Mouse (Mus musculus): ENCODE results near the gene Fance. TPM values are rescaled to one million over a fixed set of nuclear protein-coding genes. Genes with fewer than 3 reads are reported as not detected.

Fance gene
- polyA plus RNA-seq, 1 experiment from 2014 or later: 18.5 TPM

GRCm38 (mm10) chr17:28287578-28287977, 25.7 kb upstream of the Fance start:
- H3K9me3 ChIP-seq (ENCODE audit: control insufficient read depth, low read length): no peaks in the 10 kb centered on the region
- DNase-seq (ENCODE audit: low spot score, missing footprints) (no peak), ATAC-seq (ENCODE audit: low FRiP score) (no peak)
- no peak overlapping the region for H3K4me2 ChIP-seq
- 83% methylated on average over 8 of the region's 8 CpGs for WGBS
- H3K36me3 ChIP-seq (ENCODE audit: control insufficient read depth, insufficient read depth, low read length): no peaks in the 10 kb centered on the region
- no peak overlapping the region for H3K4me3 ChIP-seq (ENCODE audit: low read depth, low read length)
- no peak overlapping the region for H3K9ac ChIP-seq (ENCODE audit: low read length)
- H3K4me1 ChIP-seq (ENCODE audit: control insufficient read depth, insufficient read depth, low read length): no peaks in the 10 kb centered on the region
- H3K27me3 ChIP-seq (ENCODE audit: control insufficient read depth, insufficient read depth, low read length): no peaks in the 10 kb centered on the region
- no peak overlapping the region for H3K27ac ChIP-seq (ENCODE audit: low read depth, low read length)

- H3K27me3 ChIP-seq (ENCODE audit: control insufficient read depth, insufficient read depth, low read length): no peaks in the 10 kb centered on the region
- DNase-seq (ENCODE audit: low spot score, missing footprints): no peak
Observed at GRCm38 (mm10) chr17:28287980-28288379, 25.3 kb upstream of the Fance start.

DNA sequence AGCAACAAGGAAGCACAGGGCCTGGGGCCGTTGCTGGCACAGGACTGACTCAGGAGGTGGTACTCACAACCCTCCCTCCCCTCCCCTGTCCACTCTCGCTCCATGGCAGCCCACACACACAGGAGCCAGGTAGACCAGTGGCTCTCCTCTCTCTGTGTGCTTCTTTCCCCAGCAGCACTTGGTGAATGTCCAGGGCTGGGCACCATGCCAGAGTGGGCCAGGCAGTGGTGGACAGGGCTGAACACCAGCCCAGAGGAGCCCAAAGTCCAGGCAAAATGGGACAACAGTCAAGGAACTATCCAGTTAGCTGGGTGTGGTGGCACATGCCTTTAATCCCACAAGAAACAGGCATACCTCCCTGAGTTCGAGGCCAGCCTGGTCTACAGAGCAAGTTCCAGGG, 23.1 kb upstream of the Fance start:
- Histone ChIP-seq H3K27ac (ENCODE audit: low read depth, low read length) (no peak overlapping the region), H3K9me3 (ENCODE audit: control insufficient read depth, low read length) (no peaks in the 10 kb centered on the region), H3K4me1 (ENCODE audit: control insufficient read depth, insufficient read depth, low read length) (peaks cover 3% of the 10 kb centered on the region; the same call in 1 of the 2 replicates), H3K4me3 (ENCODE audit: low read depth, low read length) (no peak overlapping the region), H3K36me3 (ENCODE audit: control insufficient read depth, insufficient read depth, low read length) (no peaks in the 10 kb centered on the region), H3K27me3 (ENCODE audit: control insufficient read depth, insufficient read depth, low read length) (no peaks in the 10 kb centered on the region), H3K4me2 (no peak overlapping the region), H3K9ac (ENCODE audit: low read length) (no peak overlapping the region)
- ATAC-seq (ENCODE audit: low FRiP score): no peak
- whole genome bisulfite sequencing: 73% methylated on average over 3 of the region's 3 CpGs
- DNase-seq (ENCODE audit: low spot score, missing footprints): no peak

More at GRCm38 (mm10) chr17:28287980-28288379, 25.3 kb upstream of the Fance start:
- H3K4me3 ChIP-seq (ENCODE audit: low read depth, low read length): no peak overlapping the region
- H3K27ac ChIP-seq (ENCODE audit: low read depth, low read length): no peak overlapping the region
- no peaks in the 10 kb centered on the region for H3K9me3 ChIP-seq (ENCODE audit: control insufficient read depth, low read length)
- no peak for ATAC-seq (ENCODE audit: low FRiP score)
- H3K4me1 ChIP-seq (ENCODE audit: control insufficient read depth, insufficient read depth, low read length): no peaks in the 10 kb centered on the region
- no peak overlapping the region for H3K9ac ChIP-seq (ENCODE audit: low read length)
- H3K36me3 ChIP-seq (ENCODE audit: control insufficient read depth, insufficient read depth, low read length): no peaks in the 10 kb centered on the region
- 76% methylated on average over 5 of the region's 5 CpGs for WGBS
- no peak overlapping the region for H3K4me2 ChIP-seq

GRCm38 (mm10) chr17:28290671-28291070, 22.6 kb upstream of the Fance start:
- H3K4me1 ChIP-seq (ENCODE audit: control insufficient read depth, insufficient read depth, low read length): peaks cover 3% of the 10 kb centered on the region; the same call in 1 of the 2 replicates
- no peak overlapping the region for H3K4me2 ChIP-seq
- no peaks in the 10 kb centered on the region for H3K36me3 ChIP-seq (ENCODE audit: control insufficient read depth, insufficient read depth, low read length)
- 82% methylated on average over 11 of the region's 11 CpGs for WGBS
- ATAC-seq (ENCODE audit: low FRiP score): no peak
- H3K9ac ChIP-seq (ENCODE audit: low read length): no peak overlapping the region
- no peak for DNase-seq (ENCODE audit: low spot score, missing footprints)
- no peak overlapping the region for H3K4me3 ChIP-seq (ENCODE audit: low read depth, low read length)
- no peaks in the 10 kb centered on the region for H3K27me3 ChIP-seq (ENCODE audit: control insufficient read depth, insufficient read depth, low read length)
- H3K9me3 ChIP-seq (ENCODE audit: control insufficient read depth, low read length): no peaks in the 10 kb centered on the region
- H3K27ac ChIP-seq (ENCODE audit: low read depth, low read length): no peak overlapping the region

GRCm38 (mm10) chr17:28291346-28291745, 22.0 kb upstream of the Fance start:
- Histone ChIP-seq H3K9me3 (ENCODE audit: control insufficient read depth, low read length) (no peaks in the 10 kb centered on the region), H3K4me3 (ENCODE audit: low read depth, low read length) (no peak overlapping the region), H3K27me3 (ENCODE audit: control insufficient read depth, insufficient read depth, low read length) (no peaks in the 10 kb centered on the region), H3K9ac (ENCODE audit: low read length) (no peak overlapping the region), H3K27ac (ENCODE audit: low read depth, low read length) (no peak overlapping the region), H3K36me3 (ENCODE audit: control insufficient read depth, insufficient read depth, low read length) (no peaks in the 10 kb centered on the region), H3K4me2 (no peak overlapping the region), H3K4me1 (ENCODE audit: control insufficient read depth, insufficient read depth, low read length) (peaks cover 3% of the 10 kb centered on the region; the same call in 1 of the 2 replicates)
- 84% methylated on average over 7 of the region's 7 CpGs for WGBS
- DNase-seq (ENCODE audit: low spot score, missing footprints): no peak
- no peak for ATAC-seq (ENCODE audit: low FRiP score)

DNA sequence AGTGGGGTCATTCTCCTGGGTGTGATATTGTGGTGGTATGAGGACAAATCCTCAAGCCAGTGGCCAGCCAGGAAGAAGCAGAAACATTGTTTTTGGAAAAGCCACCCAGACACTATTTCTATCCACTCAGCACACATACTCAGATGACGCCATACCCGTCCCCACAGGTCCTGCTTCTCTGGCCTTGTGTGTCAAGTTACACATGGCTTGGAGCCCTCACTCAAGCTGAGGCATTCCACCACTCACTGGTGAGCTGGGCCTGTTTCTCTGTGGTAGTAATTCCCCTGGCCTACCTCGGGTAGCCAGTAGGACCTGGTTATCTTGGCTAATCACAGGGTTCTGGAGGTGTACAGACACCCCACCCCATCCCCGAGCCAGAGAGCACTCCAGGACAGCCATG, 19.6 kb upstream of the Fance start:
- no peak for DNase-seq (ENCODE audit: low spot score, missing footprints)
- WGBS: 81% methylated on average over 4 of the region's 4 CpGs
- H3K27me3 ChIP-seq (ENCODE audit: control insufficient read depth, insufficient read depth, low read length): no peaks in the 10 kb centered on the region
- no peak overlapping the region for H3K27ac ChIP-seq (ENCODE audit: low read depth, low read length)
- H3K4me2 ChIP-seq: no peak overlapping the region
- peaks cover 3% of the 10 kb centered on the region; the same call in 1 of the 2 replicates for H3K4me1 ChIP-seq (ENCODE audit: control insufficient read depth, insufficient read depth, low read length)
- H3K36me3 ChIP-seq (ENCODE audit: control insufficient read depth, insufficient read depth, low read length): no peaks in the 10 kb centered on the region
- no peak overlapping the region for H3K9ac ChIP-seq (ENCODE audit: low read length)
- ATAC-seq (ENCODE audit: low FRiP score): no peak
- no peaks in the 10 kb centered on the region for H3K9me3 ChIP-seq (ENCODE audit: control insufficient read depth, low read length)
- H3K4me3 ChIP-seq (ENCODE audit: low read depth, low read length): no peak overlapping the region

DNA sequence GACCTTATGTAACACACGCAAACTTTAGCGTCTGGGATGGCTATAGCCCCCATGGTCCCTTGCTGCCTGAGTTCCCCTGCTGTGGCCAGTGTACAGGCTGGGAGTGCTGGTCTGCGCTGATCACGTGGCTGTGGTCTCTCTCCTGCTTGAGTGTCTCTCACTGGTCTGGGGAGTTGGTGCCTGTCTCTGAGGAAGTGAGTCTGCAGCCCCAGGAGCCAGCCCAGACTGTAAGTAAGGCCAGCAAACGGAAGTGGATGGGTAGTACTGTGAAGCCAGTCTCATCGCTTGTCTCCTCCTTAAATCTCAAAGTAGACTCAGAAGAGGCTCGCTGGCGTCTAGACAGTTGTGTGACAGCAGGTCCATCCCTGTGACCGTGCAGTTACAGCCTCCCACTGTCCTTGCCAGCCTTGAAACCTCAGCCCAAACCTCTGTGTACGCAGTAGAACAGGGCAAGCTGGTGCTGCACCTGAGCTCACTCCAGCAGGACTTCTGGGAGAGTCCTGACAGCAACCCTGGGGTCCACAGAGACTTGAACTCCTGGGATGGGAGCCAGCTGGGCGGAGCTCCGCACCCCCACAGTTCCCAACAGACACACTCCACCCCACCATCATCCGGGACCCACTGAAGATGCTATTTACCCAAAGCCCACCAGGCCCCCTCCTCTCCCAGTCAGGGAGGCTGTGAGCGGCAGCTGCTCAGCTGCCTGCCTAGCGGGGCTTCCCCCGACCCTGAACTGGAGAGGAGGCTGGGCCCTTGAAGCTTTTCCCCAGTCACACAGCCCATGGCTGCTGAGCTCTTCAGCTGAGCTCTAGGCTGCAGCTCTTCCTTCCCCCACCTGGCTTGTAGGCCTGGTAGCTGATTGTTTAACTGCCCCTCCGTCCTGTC, 18.6 kb upstream of the Fance start:
- H3K36me3 ChIP-seq (ENCODE audit: control insufficient read depth, insufficient read depth, low read length): no peaks in the 10 kb centered on the region
- no peak overlapping the region for H3K4me3 ChIP-seq (ENCODE audit: low read depth, low read length)
- 73% methylated on average over 17 of the region's 17 CpGs for WGBS
- ATAC-seq (ENCODE audit: low FRiP score) (no peak), DNase-seq (ENCODE audit: low spot score, missing footprints) (no peak)
- no peak overlapping the region for H3K4me2 ChIP-seq
- no peak overlapping the region for H3K9ac ChIP-seq (ENCODE audit: low read length)
- no peaks in the 10 kb centered on the region for H3K27me3 ChIP-seq (ENCODE audit: control insufficient read depth, insufficient read depth, low read length)
- H3K9me3 ChIP-seq (ENCODE audit: control insufficient read depth, low read length): no peaks in the 10 kb centered on the region
- H3K27ac ChIP-seq (ENCODE audit: low read depth, low read length): no peak overlapping the region; the same call in 1 of the 2 replicates
- peaks cover 5% of the 10 kb centered on the region for H3K4me1 ChIP-seq (ENCODE audit: control insufficient read depth, insufficient read depth, low read length)

- Histone ChIP-seq H3K27ac (ENCODE audit: low read depth, low read length) (no peak overlapping the region), H3K27me3 (ENCODE audit: control insufficient read depth, insufficient read depth, low read length) (no peaks in the 10 kb centered on the region), H3K4me1 (ENCODE audit: control insufficient read depth, insufficient read depth, low read length) (peaks cover 13% of the 10 kb centered on the region), H3K9me3 (ENCODE audit: control insufficient read depth, low read length) (no peaks in the 10 kb centered on the region), H3K4me3 (ENCODE audit: low read depth, low read length) (no peak overlapping the region), H3K36me3 (ENCODE audit: control insufficient read depth, insufficient read depth, low read length) (no peaks in the 10 kb centered on the region), H3K9ac (ENCODE audit: low read length) (no peak overlapping the region), H3K4me2 (no peak overlapping the region)
- ATAC-seq (ENCODE audit: low FRiP score) (no peak), DNase-seq (ENCODE audit: low spot score, missing footprints) (no peak)
- WGBS: 94% methylated on average over 17 of the region's 17 CpGs
Observed at GRCm38 (mm10) chr17:28298888-28299287, 14.4 kb upstream of the Fance start.

DNA sequence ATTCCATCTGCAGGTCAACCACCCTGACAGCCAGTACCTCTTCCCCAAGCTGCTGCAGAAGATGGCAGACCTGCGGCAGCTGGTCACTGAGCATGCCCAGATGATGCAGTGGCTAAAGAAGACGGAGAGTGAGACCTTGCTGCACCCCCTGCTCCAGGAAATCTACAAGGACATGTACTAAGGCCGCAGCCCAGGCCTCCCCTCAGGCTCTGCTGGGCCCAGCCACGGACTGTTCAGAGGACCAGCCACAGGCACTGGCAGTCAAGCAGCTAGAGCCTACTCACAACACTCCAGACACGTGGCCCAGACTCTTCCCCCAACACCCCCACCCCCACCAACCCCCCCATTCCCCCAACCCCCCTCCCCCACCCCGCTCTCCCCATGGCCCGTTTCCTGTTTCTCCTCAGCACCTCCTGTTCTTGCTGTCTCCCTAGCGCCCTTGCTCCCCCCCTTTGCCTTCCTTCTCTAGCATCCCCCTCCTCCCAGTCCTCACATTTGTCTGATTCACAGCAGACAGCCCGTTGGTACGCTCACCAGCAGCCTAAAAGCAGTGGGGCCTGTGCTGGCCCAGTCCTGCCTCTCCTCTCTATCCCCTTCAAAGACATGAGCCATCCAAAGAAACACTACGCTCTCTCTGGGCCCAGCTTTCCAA, 13.5 kb upstream of the Fance start:
- ATAC-seq (ENCODE audit: low FRiP score) (no peak), DNase-seq (ENCODE audit: low spot score, missing footprints) (no peak)
- Histone ChIP-seq H3K9ac (ENCODE audit: low read length) (0 out of 2 replicates have a peak overlapping the region, but pooled peaks have one; percentile 24), H3K4me3 (ENCODE audit: low read depth, low read length) (no peak overlapping the region), H3K27me3 (ENCODE audit: control insufficient read depth, insufficient read depth, low read length) (no peaks in the 10 kb centered on the region), H3K36me3 (ENCODE audit: control insufficient read depth, insufficient read depth, low read length) (no peaks in the 10 kb centered on the region), H3K9me3 (ENCODE audit: control insufficient read depth, low read length) (no peaks in the 10 kb centered on the region), H3K4me2 (no peak overlapping the region), H3K27ac (ENCODE audit: low read depth, low read length) (no peak overlapping the region; the same call in 1 of the 2 replicates), H3K4me1 (ENCODE audit: control insufficient read depth, insufficient read depth, low read length) (peaks cover 10% of the 10 kb centered on the region)
- WGBS: 52% methylated on average over 10 of the region's 11 CpGs

All from midbrain, embryonic 11.5 days (tissue).